In the genomic region with DNA sequence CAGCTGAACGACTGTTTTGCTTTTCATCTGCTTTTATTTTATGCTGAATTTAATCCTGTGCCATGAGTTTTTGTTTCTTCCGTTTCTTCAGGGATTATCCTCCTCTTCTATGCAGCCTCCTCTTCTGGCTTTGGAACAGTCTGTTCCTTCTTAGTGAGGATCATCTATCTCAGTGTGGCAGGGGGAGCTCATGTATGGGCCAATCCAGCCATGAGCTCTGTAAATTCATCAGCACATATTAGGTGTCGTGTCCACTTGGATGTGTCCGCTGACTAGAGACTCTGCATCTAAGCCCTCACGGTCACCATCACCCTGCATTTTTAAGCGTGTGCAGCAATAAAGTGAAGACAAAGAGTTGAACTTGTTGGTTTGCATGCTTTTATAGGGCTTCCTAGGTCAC, we compare ENCODE assay signal across 21 mouse cellular contexts.
DNase-seq lines count a peak whose midpoint lies in the region; ATAC-seq and TF ChIP-seq lines count a peak whose summit lies in the region.
"Had no signal": no experiment of that assay in that cellular context is flagged by ENCODE, and none has a peak within 500 bp of the region (broad histone marks: within the 10 kb centered on the region; RNA-seq: fewer than 3 reads in every experiment).

No protein-coding gene starts in this region.

- no peak overlapping the region for H3K4me2 ChIP-seq in forebrain, postnatal 0 days (ENCODE audit: low read depth)
- no peak overlapping the region for H3K4me2 ChIP-seq in forebrain, embryonic 16.5 days (ENCODE audit: low read length)
- H3K4me2 ChIP-seq: heart, embryonic 11.5 days; hindbrain, embryonic 12.5 days; intestine, embryonic 15.5 days had no signal

- H3K9ac ChIP-seq in forebrain, postnatal 0 days = no peak overlapping the region
- H3K9ac ChIP-seq in forebrain, embryonic 16.5 days (replicated peaks; ENCODE audit: low read depth, low read length) = no peak overlapping the region
- H3K9ac ChIP-seq: embryonic facial prominence, embryonic 15.5 days; hindbrain, embryonic 12.5 days; intestine, embryonic 15.5 days had no signal

- peaks cover 25% of the 10 kb centered on the region for H3K4me1 ChIP-seq in forebrain, postnatal 0 days (ENCODE audit: insufficient read depth)
- peaks cover 55% of the 10 kb centered on the region for H3K4me1 ChIP-seq in forebrain, embryonic 16.5 days (replicated peaks; ENCODE audit: control insufficient read depth, insufficient read depth, low read length)

- no peak for ATAC-seq in forebrain, postnatal 0 days
- ATAC-seq in forebrain, embryonic 16.5 days = no peak
- ATAC-seq: CD4-positive, CD25-positive, alpha-beta regulatory T cell, adult 4 months; forebrain, embryonic 14.5 days; hindbrain, embryonic 16.5 days; intestine, embryonic 15.5 days had no signal

- WGBS in forebrain, postnatal 0 days = 73% methylated on average over 6 of the region's 6 CpGs
- WGBS in forebrain, embryonic 16.5 days = 79% methylated on average over 6 of the region's 6 CpGs

- 0 out of 2 replicates have a peak overlapping the region, but pooled peaks have one; percentile 35 for H3K27ac ChIP-seq in forebrain, postnatal 0 days (ENCODE audit: low read depth, low read length)
- no peak overlapping the region for H3K27ac ChIP-seq in forebrain, embryonic 16.5 days (ENCODE audit: low read length)
- H3K27ac ChIP-seq: embryonic facial prominence, embryonic 15.5 days; forebrain, embryonic 10.5 days; hindbrain, embryonic 12.5 days; intestine, embryonic 15.5 days had no signal

- no peaks in the 10 kb centered on the region for H3K9me3 ChIP-seq in forebrain, postnatal 0 days (ENCODE audit: low read length)
- H3K9me3 ChIP-seq in forebrain, embryonic 16.5 days (ENCODE audit: control insufficient read depth, low read length) = no peaks in the 10 kb centered on the region
- H3K9me3 ChIP-seq: embryonic facial prominence, embryonic 15.5 days; intestine, embryonic 15.5 days had no signal

- TF ChIP-seq CTCF in forebrain, postnatal 0 days (IDR thresholded peaks at IDR 0.05; ENCODE audit: low read depth) = no peak

- DNase-seq in forebrain, postnatal 0 days = no peak
- DNase-seq in gastrocnemius, postnatal 25 days = peak; percentile 27
- no peak for DNase-seq in gastrocnemius, postnatal 10 days
- DNase-seq in retina, postnatal 1 day = peak; percentile 37
- no peak for DNase-seq in retina, embryonic 14.5 days (ENCODE audit: low spot score)
- peak; percentile 71 for DNase-seq in skeletal muscle tissue, adult 2 months (ENCODE audit: low read depth, low spot score)
- no peak for DNase-seq in left cerebral cortex, adult 9 months (ENCODE audit: low spot score in 2 of 2)
- DNase-seq: adrenal gland, adult 2 months; adrenal gland, postnatal 14 days; gastrocnemius, postnatal 36 days; heart, adult 11 months; kidney, adult 11 months had no signal

- H3K4me3 ChIP-seq in forebrain, postnatal 0 days (ENCODE audit: low read depth, low read length) = no peak overlapping the region
- H3K4me3 ChIP-seq in forebrain, embryonic 16.5 days (replicated peaks; ENCODE audit: low read length) = no peak overlapping the region
- H3K4me3 ChIP-seq: embryonic facial prominence, embryonic 15.5 days; forebrain, embryonic 10.5 days; hindbrain, embryonic 12.5 days; intestine, embryonic 15.5 days had no signal

- H3K36me3 ChIP-seq in forebrain, postnatal 0 days (ENCODE audit: insufficient read depth) = no peaks in the 10 kb centered on the region
- no peaks in the 10 kb centered on the region for H3K36me3 ChIP-seq in forebrain, embryonic 16.5 days (ENCODE audit: control insufficient read depth, insufficient read depth)
- H3K36me3 ChIP-seq: intestine, embryonic 15.5 days had no signal

- no peaks in the 10 kb centered on the region for H3K27me3 ChIP-seq in forebrain, postnatal 0 days (ENCODE audit: insufficient read depth, low read length)
- no peaks in the 10 kb centered on the region for H3K27me3 ChIP-seq in forebrain, embryonic 16.5 days (replicated peaks; ENCODE audit: control insufficient read depth, insufficient read depth, low read length)
- H3K27me3 ChIP-seq: embryonic facial prominence, embryonic 15.5 days; hindbrain, embryonic 12.5 days; intestine, embryonic 15.5 days had no signal

Comparison
In these comparisons a context has a peak if more than half of its experiments do, and no peak if none do; other contexts are left out.
1. DNase-seq: peak in gastrocnemius, postnatal 25 days (single experiment), retina, postnatal 1 day (single experiment) and skeletal muscle tissue, adult 2 months (single experiment); none in forebrain, postnatal 0 days (single experiment), gastrocnemius, postnatal 10 days (single experiment), retina, embryonic 14.5 days (single experiment) and left cerebral cortex, adult 9 months (0 of 2).